Mouse (Mus musculus) adrenal gland, postnatal 25 days (tissue): ENCODE results near the gene Sycp1. TPM values are rescaled to one million over a fixed set of nuclear protein-coding genes. Genes with fewer than 3 reads are reported as not detected.

ENCODE experiments used
- DNase-seq: peaks from one replicate; pipeline ENCODE4 v3.0.0; 2021; ENCODE audit warnings: mixed read lengths
- long read RNA-seq: library from polyadenylated mRNA; stranded (forward); transcript quantifications from one replicate; pipeline ENCODE4 v2.0.0, GENCODE M21; 2021
- total RNA-seq: library from RNA; stranded (reverse); gene quantifications from 2 replicates; pipeline ENCODE4 v1.2.3, GENCODE M21; 2021

Gene Sycp1
- total RNA-seq: not detected in 2 replicates
- long read RNA-seq, partial matches to known transcripts: 0 of 1 reads
- long read RNA-seq, other reads (novel, unspliced or antisense): 1 of 1 reads

GRCm38 (mm10) chr3:102935451-102936354, at the start of gene Sycp1:
Gene Sycp1 (minus strand): TSS chr3:102936100.
- no peak for DNase-seq

GRCm38 (mm10) chr3:102980349-102980736, 44.4 kb upstream of the Sycp1 start:
- DNase-seq: no peak

- DNase-seq: no peak
Observed at GRCm38 (mm10) chr3:102979550-102980348, 43.8 kb upstream of the Sycp1 start.

GRCm38 (mm10) chr3:102976906-102977305, 41.0 kb upstream of the Sycp1 start:
- DNase-seq: no peak

- no peak for DNase-seq
Observed at GRCm38 (mm10) chr3:102970508-102970907, 34.6 kb upstream of the Sycp1 start.

GRCm38 (mm10) chr3:102970067-102970466, 34.2 kb upstream of the Sycp1 start:
- no peak for DNase-seq

- no peak for DNase-seq
Observed at GRCm38 (mm10) chr3:102964033-102964432, 28.1 kb upstream of the Sycp1 start, which contains the start of gene Nr1h5. Gene Nr1h5 (minus strand): TSS chr3:102964133.

GRCm38 (mm10) chr3:102955596-102955995, 19.7 kb upstream of the Sycp1 start:
- no peak for DNase-seq

- no peak for DNase-seq
Observed at GRCm38 (mm10) chr3:102955143-102955542, 19.2 kb upstream of the Sycp1 start.

- DNase-seq: no peak
Observed at GRCm38 (mm10) chr3:102954476-102954875, 18.6 kb upstream of the Sycp1 start.

GRCm38 (mm10) chr3:102946861-102947260, 11.0 kb upstream of the Sycp1 start:
- no peak for DNase-seq

GRCm38 (mm10) chr3:102946312-102946711, 10.4 kb upstream of the Sycp1 start:
- no peak for DNase-seq

GRCm38 (mm10) chr3:102938100-102938499, 2.2 kb upstream of the Sycp1 start:
- DNase-seq: no peak

- DNase-seq: no peak
Observed at GRCm38 (mm10) chr3:102899136-102899535, 36.8 kb downstream of the Sycp1 start.

GRCm38 (mm10) chr3:102880529-102880928, 55.4 kb downstream of the Sycp1 start:
- DNase-seq: no peak

- no peak for DNase-seq
Observed at GRCm38 (mm10) chr3:102848661-102849060, 87.2 kb downstream of the Sycp1 start.

- no peak for DNase-seq
Observed at GRCm38 (mm10) chr3:102842386-102842785, 93.5 kb downstream of the Sycp1 start.

- DNase-seq: peak; percentile 72
Observed at GRCm38 (mm10) chr3:102803937-102804336, 132.0 kb downstream of the Sycp1 start.

GRCm38 (mm10) chr3:102787369-102787768, 148.5 kb downstream of the Sycp1 start:
- DNase-seq: no peak

- DNase-seq: no peak
Observed at GRCm38 (mm10) chr3:102782618-102783017, 153.3 kb downstream of the Sycp1 start, which contains the start of gene Tshb. Gene Tshb (minus strand): TSS chr3:102782718.

GRCm38 (mm10) chr3:102773018-102773417, 162.9 kb downstream of the Sycp1 start:
- DNase-seq: no peak
